Mouse (Mus musculus): Measurements from ENCODE around the gene Sdcbp2.
A peak's percentile ranks its signal among the peaks of the same experiment; 100 is the strongest.

DNA sequence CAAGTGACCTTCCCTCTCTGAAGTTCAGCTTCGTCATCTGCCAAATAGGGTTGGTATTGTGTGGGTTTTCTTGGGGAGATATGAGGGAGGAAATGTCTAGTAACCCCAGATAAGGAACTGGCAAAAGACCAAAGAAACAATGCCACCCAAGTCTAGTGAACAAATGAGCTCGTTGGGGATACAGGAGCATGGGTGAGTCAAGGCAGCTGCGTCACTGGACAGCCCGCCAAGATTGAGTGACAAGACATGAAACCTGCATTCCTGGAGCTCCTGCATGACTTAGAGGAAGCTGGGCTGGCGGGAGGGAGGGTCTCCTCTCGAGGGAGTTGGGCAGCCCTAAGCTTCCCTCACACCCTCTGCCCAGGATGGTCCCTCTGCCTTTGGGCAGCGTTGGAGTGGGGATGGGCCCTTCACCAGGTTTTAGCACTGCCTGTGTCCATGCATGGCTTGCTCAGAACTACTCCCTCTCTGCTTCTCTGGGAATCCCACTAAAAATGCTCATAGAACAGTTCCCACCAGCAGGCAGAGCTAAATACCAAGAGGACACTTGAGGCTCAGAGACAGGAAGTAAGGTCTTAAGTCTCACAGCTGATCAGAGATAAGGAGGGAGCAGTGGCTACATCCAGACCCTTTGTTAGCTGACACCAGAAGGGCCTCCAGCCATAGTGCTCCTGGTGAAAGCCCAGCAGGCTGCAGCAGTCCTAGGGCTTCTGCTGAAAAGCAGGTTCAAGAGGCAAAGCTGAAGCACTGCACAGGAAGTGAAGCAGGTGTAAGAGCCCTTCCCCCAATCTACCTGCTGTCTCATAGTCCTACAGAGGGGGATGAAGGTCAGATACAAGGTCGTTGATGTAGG lies 41.8 kb upstream of the Sdcbp2 start:
- TF ChIP-seq CTCF (IDR thresholded peaks at IDR 0.05 in 2 of 3, conservative IDR thresholded peaks at IDR 0.05 in 1 of 3; ENCODE audit: control insufficient read depth in 1 of 3, insufficient read depth in 1 of 3, low read depth in 2 of 3, low read length in 3 of 3, poor library complexity in 1 of 3, severe bottlenecking in 1 of 3) (no peak), MYB (IDR thresholded peaks at IDR 0.05; ENCODE audit: low read depth, low read length) (no peak), POLR2A (IDR thresholded peaks at IDR 0.05; ENCODE audit: control insufficient read depth in 1 of 2, insufficient read depth in 1 of 2, low read depth in 1 of 2, low read length in 2 of 2, poor library complexity in 1 of 2) (no peak), MYC (IDR thresholded peaks at IDR 0.05; ENCODE audit: low read depth, low read length) (peak; percentile 65; the same call in 1 of the 2 replicates), KAT2A (conservative IDR thresholded peaks at IDR 0.05; ENCODE audit: low read depth, low read length) (no peak)

Data from MEL (cell line).